Mouse (Mus musculus): ENCODE results near the gene Syn2. TPM values are rescaled to one million over a fixed set of nuclear protein-coding genes. Genes with fewer than 3 reads are reported as not detected.

The Syn2 gene
- total and polyA plus RNA-seq, 2 experiments = 0.07 to 0.18 TPM

DNA sequence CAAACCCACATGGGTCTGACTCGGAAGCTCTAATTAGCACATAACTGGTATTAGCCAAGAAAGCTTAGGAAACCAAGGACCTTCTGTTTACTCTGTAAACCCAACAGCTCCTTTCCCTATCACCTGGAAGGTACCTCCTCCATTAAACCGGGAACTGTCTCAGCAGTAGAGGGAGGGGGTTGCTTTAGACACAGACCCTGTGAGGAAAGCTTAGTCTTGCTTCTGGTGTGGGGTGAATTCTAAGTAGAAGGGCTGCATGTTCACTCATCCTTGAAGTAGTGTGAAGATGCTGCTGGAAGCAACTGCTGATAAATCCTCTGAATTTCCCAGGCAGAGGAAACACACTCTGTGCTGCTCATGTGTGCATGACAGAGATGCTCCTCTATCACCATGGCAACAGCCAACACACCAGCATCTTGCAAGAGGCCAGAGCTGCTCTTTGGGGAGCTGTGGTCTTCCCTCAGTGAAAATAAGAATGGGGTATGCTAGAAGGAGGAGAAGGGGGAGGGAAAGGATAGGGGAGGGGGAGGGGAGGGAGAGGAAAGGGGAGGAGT lies 8.4 kb upstream of the Syn2 start:
- H3K4me1 ChIP-seq (ENCODE audit: control insufficient read depth, insufficient read depth, low read length) = no peaks in the 10 kb centered on the region; the same call in 1 of the 2 replicates
- no peak overlapping the region for H3K4me3 ChIP-seq (ENCODE audit: insufficient read depth, low read depth, low read length)
- DNase-seq (ENCODE audit: extremely low read depth, low read depth, low spot score) = no peak
- TF ChIP-seq CTCF (IDR thresholded peaks at IDR 0.05; ENCODE audit: low read depth, low read length) (no peak), POLR2A (IDR thresholded peaks at IDR 0.05; ENCODE audit: extremely low read depth, insufficient read depth, low read length) (no peak)
- H3K9ac ChIP-seq (ENCODE audit: low read depth, low read length) = no peak overlapping the region
- H3K27me3 ChIP-seq (ENCODE audit: control insufficient read depth, insufficient read depth, low read length) = no peaks in the 10 kb centered on the region
- H3K79me2 ChIP-seq (ENCODE audit: control insufficient read depth, insufficient read depth, low read length) = no peaks in the 10 kb centered on the region
- no peak overlapping the region for H3K27ac ChIP-seq (replicated peaks; ENCODE audit: insufficient read depth, low read depth, low read length)
- H3K36me3 ChIP-seq (ENCODE audit: control insufficient read depth, insufficient read depth, low read length) = no peaks in the 10 kb centered on the region
- 24% methylated on average over 2 of the region's 2 CpGs for WGBS

DNA sequence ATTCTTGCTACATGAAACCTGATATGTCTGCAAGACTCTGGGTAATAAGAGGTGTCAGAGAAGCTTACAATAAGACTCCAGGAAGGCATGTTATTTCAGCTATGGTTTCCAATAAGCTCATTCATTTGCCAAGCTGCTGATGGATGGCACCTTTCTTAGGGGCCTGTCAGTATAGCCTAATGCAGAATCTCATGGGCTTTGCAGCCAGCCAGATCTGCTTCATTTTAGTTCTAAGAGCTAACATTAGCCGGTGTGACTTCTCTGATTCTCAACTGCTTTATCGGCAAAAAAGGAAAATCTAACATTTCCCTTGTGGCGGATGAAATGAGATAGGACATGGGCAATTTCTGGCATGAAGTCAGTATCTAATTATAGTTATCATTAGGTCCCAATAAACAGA lies 7.9 kb upstream of the Syn2 start:
- H3K36me3 ChIP-seq (ENCODE audit: control insufficient read depth, insufficient read depth, low read length) = no peaks in the 10 kb centered on the region
- no peak overlapping the region for H3K27ac ChIP-seq (replicated peaks; ENCODE audit: insufficient read depth, low read depth, low read length)
- H3K4me3 ChIP-seq (ENCODE audit: insufficient read depth, low read depth, low read length) = no peak overlapping the region
- H3K79me2 ChIP-seq (ENCODE audit: control insufficient read depth, insufficient read depth, low read length) = no peaks in the 10 kb centered on the region
- no peak overlapping the region for H3K9ac ChIP-seq (ENCODE audit: low read depth, low read length)
- H3K4me1 ChIP-seq (ENCODE audit: control insufficient read depth, insufficient read depth, low read length) = no peaks in the 10 kb centered on the region; the same call in 1 of the 2 replicates
- 63% methylated on average over 3 of the region's 3 CpGs for WGBS
- no peak for DNase-seq (ENCODE audit: extremely low read depth, low read depth, low spot score)
- H3K27me3 ChIP-seq (ENCODE audit: control insufficient read depth, insufficient read depth, low read length) = no peaks in the 10 kb centered on the region
- TF ChIP-seq CTCF (IDR thresholded peaks at IDR 0.05; ENCODE audit: low read depth, low read length) (no peak), POLR2A (IDR thresholded peaks at IDR 0.05; ENCODE audit: extremely low read depth, insufficient read depth, low read length) (no peak)

DNA sequence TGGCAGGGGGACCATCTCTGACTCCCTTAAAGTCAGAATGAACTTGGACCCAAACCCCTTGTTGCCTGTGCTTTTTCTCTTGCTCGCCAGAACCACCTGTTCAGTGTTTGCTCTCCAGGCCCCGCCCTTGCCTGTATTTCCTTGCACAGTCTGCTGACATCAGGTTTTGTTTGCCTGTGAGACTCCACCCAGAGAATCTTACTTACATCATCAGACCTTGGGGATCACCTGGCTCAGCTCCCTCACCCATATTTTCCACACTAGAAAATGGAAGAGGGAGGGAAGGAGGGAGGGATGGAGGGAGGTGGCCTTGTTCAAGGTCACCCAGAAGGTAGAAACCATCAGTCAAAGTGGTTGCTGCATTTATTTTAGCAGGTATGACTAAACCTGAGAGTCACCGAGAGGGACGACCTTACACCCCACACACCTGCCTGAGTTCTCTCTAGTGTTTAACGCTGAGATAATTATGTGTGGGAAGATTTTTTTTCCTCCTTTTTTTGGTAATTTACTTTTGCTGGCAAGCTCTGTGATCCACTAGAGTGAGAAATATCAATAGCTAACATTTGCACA lies 7.4 kb upstream of the Syn2 start:
- no peaks in the 10 kb centered on the region for H3K36me3 ChIP-seq (ENCODE audit: control insufficient read depth, insufficient read depth, low read length)
- no peaks in the 10 kb centered on the region; the same call in 1 of the 2 replicates for H3K4me1 ChIP-seq (ENCODE audit: control insufficient read depth, insufficient read depth, low read length)
- no peak overlapping the region for H3K4me3 ChIP-seq (ENCODE audit: insufficient read depth, low read depth, low read length)
- H3K79me2 ChIP-seq (ENCODE audit: control insufficient read depth, insufficient read depth, low read length) = no peaks in the 10 kb centered on the region
- WGBS = 64% methylated on average over 5 of the region's 5 CpGs
- H3K9ac ChIP-seq (ENCODE audit: low read depth, low read length) = no peak overlapping the region
- TF ChIP-seq POLR2A (IDR thresholded peaks at IDR 0.05; ENCODE audit: extremely low read depth, insufficient read depth, low read length) (no peak), CTCF (IDR thresholded peaks at IDR 0.05; ENCODE audit: low read depth, low read length) (no peak)
- no peak for DNase-seq (ENCODE audit: extremely low read depth, low read depth, low spot score)
- H3K27ac ChIP-seq (replicated peaks; ENCODE audit: insufficient read depth, low read depth, low read length) = no peak overlapping the region
- no peaks in the 10 kb centered on the region for H3K27me3 ChIP-seq (ENCODE audit: control insufficient read depth, insufficient read depth, low read length)

DNA sequence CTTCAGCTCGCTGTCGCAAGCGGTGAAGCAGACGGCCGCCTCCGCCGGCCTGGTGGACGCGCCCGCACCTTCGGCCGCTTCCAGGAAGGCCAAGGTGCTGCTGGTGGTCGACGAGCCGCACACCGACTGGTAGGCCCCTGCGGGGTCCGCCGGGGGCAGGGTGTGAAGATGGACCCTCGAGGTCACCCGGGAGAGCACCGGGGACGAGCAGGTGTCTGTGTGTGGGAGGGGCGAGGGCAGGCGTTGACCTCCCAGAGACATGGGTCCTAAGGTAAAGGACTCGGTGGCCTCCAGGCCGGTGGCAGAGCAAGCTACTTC lies 589 bp downstream of the Syn2 start:
- Histone ChIP-seq H3K27ac (replicated peaks; ENCODE audit: insufficient read depth, low read depth, low read length) (no peak overlapping the region), H3K27me3 (ENCODE audit: control insufficient read depth, insufficient read depth, low read length) (peaks cover 17% of the 10 kb centered on the region), H3K4me1 (ENCODE audit: control insufficient read depth, insufficient read depth, low read length) (no peaks in the 10 kb centered on the region), H3K36me3 (ENCODE audit: control insufficient read depth, insufficient read depth, low read length) (no peaks in the 10 kb centered on the region), H3K9ac (ENCODE audit: low read depth, low read length) (0 out of 2 replicates have a peak overlapping the region, but pooled peaks have one; percentile 19), H3K4me3 (ENCODE audit: insufficient read depth, low read depth, low read length) (peak overlapping the region; percentile 56; the same call in 1 of the 2 replicates), H3K79me2 (ENCODE audit: control insufficient read depth, insufficient read depth, low read length) (no peaks in the 10 kb centered on the region)
- TF ChIP-seq CTCF (IDR thresholded peaks at IDR 0.05; ENCODE audit: low read depth, low read length) (no peak), POLR2A (IDR thresholded peaks at IDR 0.05; ENCODE audit: extremely low read depth, insufficient read depth, low read length) (no peak)
- 3% methylated on average over 27 of the region's 27 CpGs for WGBS
- no peak for DNase-seq (ENCODE audit: extremely low read depth, low read depth, low spot score)

DNA sequence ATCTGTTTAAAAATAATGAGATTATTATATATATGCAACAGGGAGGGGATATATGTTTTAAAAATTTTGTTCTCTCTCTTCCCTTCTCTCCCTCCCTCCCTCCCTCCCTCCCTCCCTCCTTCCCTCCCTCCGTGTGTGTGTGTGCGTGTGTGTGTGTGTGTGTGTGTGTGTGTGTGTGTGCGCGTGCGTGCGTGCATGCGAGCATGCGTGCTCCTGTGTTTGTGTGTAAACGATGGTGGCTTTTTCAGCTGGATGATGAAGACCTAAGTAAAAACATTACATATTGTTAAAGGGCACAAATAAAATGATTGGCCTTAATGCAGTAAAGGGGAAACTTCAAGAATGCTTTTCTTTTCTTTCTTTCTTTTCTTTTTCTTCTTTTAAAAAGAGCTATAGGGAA lies 1.5 kb downstream of the Syn2 start:
- Histone ChIP-seq H3K36me3 (ENCODE audit: control insufficient read depth, insufficient read depth, low read length) (no peaks in the 10 kb centered on the region), H3K27ac (replicated peaks; ENCODE audit: insufficient read depth, low read depth, low read length) (no peak overlapping the region), H3K9ac (ENCODE audit: low read depth, low read length) (no peak overlapping the region), H3K4me1 (ENCODE audit: control insufficient read depth, insufficient read depth, low read length) (no peaks in the 10 kb centered on the region), H3K79me2 (ENCODE audit: control insufficient read depth, insufficient read depth, low read length) (no peaks in the 10 kb centered on the region), H3K4me3 (ENCODE audit: insufficient read depth, low read depth, low read length) (no peak overlapping the region), H3K27me3 (ENCODE audit: control insufficient read depth, insufficient read depth, low read length) (peaks cover 17% of the 10 kb centered on the region)
- TF ChIP-seq POLR2A (IDR thresholded peaks at IDR 0.05; ENCODE audit: extremely low read depth, insufficient read depth, low read length) = no peak
- 79% methylated on average over 9 of the region's 9 CpGs for WGBS
- no peak for DNase-seq (ENCODE audit: extremely low read depth, low read depth, low spot score)

DNA sequence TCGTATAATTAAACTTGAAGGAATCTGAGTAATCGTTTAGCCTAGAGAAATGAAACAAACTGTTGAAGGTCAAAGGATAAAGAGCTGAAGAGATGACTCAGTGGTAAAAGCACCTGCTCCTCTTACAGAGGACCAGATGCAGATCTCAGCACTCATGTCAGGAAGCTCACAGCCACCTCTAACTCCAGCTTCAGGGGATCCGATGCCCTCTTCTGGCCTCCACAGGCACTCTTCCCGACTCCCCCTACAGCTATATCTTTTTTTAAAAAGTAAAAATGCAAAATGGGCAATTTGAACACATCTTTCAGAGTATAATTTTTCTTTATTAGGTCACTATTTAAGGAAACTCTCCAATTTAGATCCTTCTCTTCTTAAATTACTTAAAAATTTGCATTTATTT lies 6.7 kb downstream of the Syn2 start:
- Histone ChIP-seq H3K27me3 (ENCODE audit: control insufficient read depth, insufficient read depth, low read length) (no peaks in the 10 kb centered on the region), H3K9ac (ENCODE audit: low read depth, low read length) (no peak overlapping the region), H3K4me3 (ENCODE audit: insufficient read depth, low read depth, low read length) (no peak overlapping the region), H3K4me1 (ENCODE audit: control insufficient read depth, insufficient read depth, low read length) (no peaks in the 10 kb centered on the region), H3K36me3 (ENCODE audit: control insufficient read depth, insufficient read depth, low read length) (no peaks in the 10 kb centered on the region), H3K27ac (replicated peaks; ENCODE audit: insufficient read depth, low read depth, low read length) (no peak overlapping the region), H3K79me2 (ENCODE audit: control insufficient read depth, insufficient read depth, low read length) (no peaks in the 10 kb centered on the region)
- no peak for DNase-seq (ENCODE audit: extremely low read depth, low read depth, low spot score)
- no peak for TF ChIP-seq POLR2A (IDR thresholded peaks at IDR 0.05; ENCODE audit: extremely low read depth, insufficient read depth, low read length)
- TF ChIP-seq CTCF (IDR thresholded peaks at IDR 0.05; ENCODE audit: low read depth, low read length) = no peak
- 53% methylated on average over 4 of the region's 4 CpGs for WGBS
